Mouse (Mus musculus) embryonic facial prominence, embryonic 13.5 days (tissue): ENCODE data around the gene Stk40. TPM values are rescaled to one million over a fixed set of nuclear protein-coding genes. Genes with fewer than 3 reads are reported as not detected.

Source experiments
- polyA plus RNA-seq: library from polyadenylated mRNA; unstranded; fragments of >200 nt; fragmentation: Nextera tagmentation; extraction: Ambion mirVana; gene quantifications from 2 replicates; pipeline ENCODE4 v1.2.1, GENCODE M21; 2015

The Stk40 gene
- polyA plus RNA-seq, 1 experiment from 2014 or later = 36.6 TPM

Other genes starting within 250 kb of the Stk40 start
- gene Csf3r, start 79.4 kb upstream of the Stk40 start, polyA plus RNA-seq = 0.62 and 0.69 TPM in 2 replicates
- gene Mrps15, start 57.0 kb upstream of the Stk40 start, polyA plus RNA-seq = 154 and 162 TPM in 2 replicates
- gene Oscp1, start 45.4 kb upstream of the Stk40 start, polyA plus RNA-seq = 19.2 and 22.2 TPM in 2 replicates
- gene Lsm10, start 7.3 kb upstream of the Stk40 start, polyA plus RNA-seq = 46.7 and 50.3 TPM in 2 replicates
- 70.2 and 78.2 TPM in 2 replicates for gene Eva1b, start 43.8 kb downstream of the Stk40 start, polyA plus RNA-seq
- 8.6 and 10.3 TPM in 2 replicates for gene Sh3d21, start 59.5 kb downstream of the Stk40 start, polyA plus RNA-seq
- gene Thrap3, start 98.8 kb downstream of the Stk40 start, polyA plus RNA-seq = 248 and 262 TPM in 2 replicates
- 48.8 and 57.0 TPM in 2 replicates for gene Map7d1, start 152.4 kb downstream of the Stk40 start, polyA plus RNA-seq
- 122 and 126 TPM in 2 replicates for gene Trappc3, start 158.4 kb downstream of the Stk40 start, polyA plus RNA-seq
- gene Col8a2, start 182.8 kb downstream of the Stk40 start, polyA plus RNA-seq = 33.9 and 43.4 TPM in 2 replicates
- gene Adprhl2, start 217.7 kb downstream of the Stk40 start, polyA plus RNA-seq = 94.3 and 97.5 TPM in 2 replicates
- 18.5 and 22.0 TPM in 2 replicates for gene Tekt2, start 221.7 kb downstream of the Stk40 start, polyA plus RNA-seq